In the genomic region with DNA sequence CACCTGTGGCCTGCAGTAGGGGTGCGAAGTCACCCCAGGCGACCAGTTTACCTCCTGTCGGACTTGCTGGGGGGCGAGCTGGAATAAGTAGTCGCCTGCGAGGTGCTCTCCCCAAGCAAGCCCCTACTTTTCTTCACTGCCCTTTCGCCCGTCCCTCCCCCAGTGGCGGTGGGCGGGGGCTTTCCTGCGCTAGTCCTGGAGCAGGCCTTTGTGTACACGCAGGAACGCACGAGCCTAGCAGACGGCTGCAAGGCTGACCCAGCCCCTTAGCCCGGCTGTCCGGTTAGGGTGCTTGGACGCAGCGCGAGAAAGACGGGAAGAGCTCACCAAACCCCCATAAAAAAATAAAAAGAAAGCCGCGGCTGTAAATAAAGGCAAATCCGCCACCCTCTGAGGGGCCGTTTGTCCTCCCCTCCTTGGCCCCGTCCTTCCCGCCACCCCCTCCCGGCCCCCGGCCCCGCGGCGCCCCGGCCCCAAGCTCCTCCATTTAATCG, we compare ENCODE assay signal across 8 mouse cellular contexts. TPM values are rescaled to one million over a fixed set of nuclear protein-coding genes. Genes with fewer than 3 reads are reported as not detected.
DNase-seq lines count a peak whose midpoint lies in the region; ATAC-seq lines count a peak whose summit lies in the region.

No protein-coding gene starts in this region.

- H3K27ac ChIP-seq in limb, embryonic 13.5 days = peak overlapping the region; percentile 100
- H3K27ac ChIP-seq in midbrain, embryonic 13.5 days = peak overlapping the region; percentile 99

- peak; percentile 82 for DNase-seq in adrenal gland, adult 8-10 months
- peak; percentile 93 for DNase-seq in embryo, embryonic 9.5 days (ENCODE audit: extremely low spot score)
- peak; percentile 99 for DNase-seq in heart, adult 11 months
- DNase-seq in kidney, adult 18-20 months = peak; percentile 87
- DNase-seq in spleen, adult 18-20 months = peak; percentile 54 to 68

- peak overlapping the region; percentile 86 for H3K9ac ChIP-seq in limb, embryonic 13.5 days
- H3K9ac ChIP-seq in midbrain, embryonic 13.5 days (replicated peaks) = peak overlapping the region; percentile 84

- H3K4me1 ChIP-seq in limb, embryonic 13.5 days = peaks cover 39% of the 10 kb centered on the region
- peaks cover 47% of the 10 kb centered on the region for H3K4me1 ChIP-seq in midbrain, embryonic 13.5 days (replicated peaks)

- peak overlapping the region; percentile 74 for H3K4me2 ChIP-seq in limb, embryonic 13.5 days (replicated peaks)
- H3K4me2 ChIP-seq in midbrain, embryonic 13.5 days (replicated peaks) = peak overlapping the region; percentile 78

- peaks cover 20% of the 10 kb centered on the region for H3K36me3 ChIP-seq in limb, embryonic 13.5 days
- peaks cover 14% of the 10 kb centered on the region; the same call in 1 of the 2 replicates for H3K36me3 ChIP-seq in midbrain, embryonic 13.5 days

- peak overlapping the region; percentile 51 for H3K4me3 ChIP-seq in limb, embryonic 13.5 days
- H3K4me3 ChIP-seq in midbrain, embryonic 13.5 days (replicated peaks) = peak overlapping the region; percentile 52

- WGBS in limb, embryonic 13.5 days = under 1% methylated on average over 33 of the region's 34 CpGs
- under 1% methylated on average over 34 of the region's 34 CpGs for WGBS in midbrain, embryonic 13.5 days

- H3K27me3 ChIP-seq in limb, embryonic 13.5 days = no peaks in the 10 kb centered on the region
- H3K27me3 ChIP-seq in midbrain, embryonic 13.5 days = no peaks in the 10 kb centered on the region

- peak; percentile 79 for ATAC-seq in limb, embryonic 13.5 days (ENCODE audit: low FRiP score, low read depth)
- peak; percentile 65 for ATAC-seq in midbrain, embryonic 13.5 days
- no peak for ATAC-seq in inflammation-experienced regulatory T-cells, adult 6 months

- no peaks in the 10 kb centered on the region for H3K9me3 ChIP-seq in limb, embryonic 13.5 days
- H3K9me3 ChIP-seq in midbrain, embryonic 13.5 days = no peaks in the 10 kb centered on the region

RNA-seq across cellular contexts. Expression of gene Atp5g2, which starts 0.4 kb away (rescaled TPM):
- 10 to 100 TPM in 2 of 4 experiments, 1 to 10 TPM in 2; 6.2 to 23.7 (median 10.8) TPM for total RNA-seq in adrenal gland, adult 8-10 months (2022)
- 54.7 and 65.5 TPM in 2 replicates for polyA plus RNA-seq in limb, embryonic 13.5 days (2015; fragmentation: Nextera tagmentation; extraction: Ambion mirVana)
- 58.9 and 59.1 TPM in 2 replicates for polyA plus RNA-seq in midbrain, embryonic 13.5 days (2015; fragmentation: Nextera tagmentation; extraction: Ambion mirVana)
- polyA plus RNA-seq in inflammation-experienced regulatory T-cells, adult 6 months (2017; shearing (Covaris generic)) = 10 to 100 TPM; 32.4 to 64.3 (median 37.5) TPM

RNA-seq across cellular contexts. Expression of gene Atf7, which starts 46.5 kb away (rescaled TPM):
- 100 to 1,000 TPM in 1 of 4 experiments, 10 to 100 TPM in 3; 55.5 to 104 (median 76.0) TPM for total RNA-seq in adrenal gland, adult 8-10 months (2022)
- polyA plus RNA-seq in limb, embryonic 13.5 days (2015; fragmentation: Nextera tagmentation; extraction: Ambion mirVana) = 47.2 and 51.0 TPM in 2 replicates
- polyA plus RNA-seq in midbrain, embryonic 13.5 days (2015; fragmentation: Nextera tagmentation; extraction: Ambion mirVana) = 15.9 and 22.1 TPM in 2 replicates
- 10 to 100 TPM; 20.8 to 59.2 (median 45.1) TPM for polyA plus RNA-seq in inflammation-experienced regulatory T-cells, adult 6 months (2017; shearing (Covaris generic))

RNA-seq across cellular contexts. Expression of gene Gm28047, which starts 46.9 kb away (rescaled TPM):
- 1 to 10 TPM in 2 of 4 experiments, not detected in 2; 2.0 to 2.1 TPM for total RNA-seq in adrenal gland, adult 8-10 months (2022)
- not detected in 2 replicates for polyA plus RNA-seq in limb, embryonic 13.5 days (2015; fragmentation: Nextera tagmentation; extraction: Ambion mirVana)
- not detected in 2 replicates for polyA plus RNA-seq in midbrain, embryonic 13.5 days (2015; fragmentation: Nextera tagmentation; extraction: Ambion mirVana)
- polyA plus RNA-seq in inflammation-experienced regulatory T-cells, adult 6 months (2017; shearing (Covaris generic)) = under 1 TPM in 1 of 3 experiments, not detected in 2; 0.85 TPM

RNA-seq across cellular contexts. Expression of gene Calcoco1, which starts 50.2 kb away (rescaled TPM):
- 100 to 1,000 TPM; 119 to 225 (median 182) TPM for total RNA-seq in adrenal gland, adult 8-10 months (2022)
- 57.7 and 58.3 TPM in 2 replicates for polyA plus RNA-seq in limb, embryonic 13.5 days (2015; fragmentation: Nextera tagmentation; extraction: Ambion mirVana)
- polyA plus RNA-seq in midbrain, embryonic 13.5 days (2015; fragmentation: Nextera tagmentation; extraction: Ambion mirVana) = 41.9 and 51.1 TPM in 2 replicates
- polyA plus RNA-seq in inflammation-experienced regulatory T-cells, adult 6 months (2017; shearing (Covaris generic)) = 10 to 100 TPM; 22.0 to 43.9 (median 37.8) TPM
